Mouse (Mus musculus): Measurements from ENCODE around the gene Acer1. TPM values are rescaled to one million over a fixed set of nuclear protein-coding genes. Genes with fewer than 3 reads are reported as not detected.

Gene Acer1
- polyA plus RNA-seq, 1 experiment from 2014 or later, result not detected

DNA sequence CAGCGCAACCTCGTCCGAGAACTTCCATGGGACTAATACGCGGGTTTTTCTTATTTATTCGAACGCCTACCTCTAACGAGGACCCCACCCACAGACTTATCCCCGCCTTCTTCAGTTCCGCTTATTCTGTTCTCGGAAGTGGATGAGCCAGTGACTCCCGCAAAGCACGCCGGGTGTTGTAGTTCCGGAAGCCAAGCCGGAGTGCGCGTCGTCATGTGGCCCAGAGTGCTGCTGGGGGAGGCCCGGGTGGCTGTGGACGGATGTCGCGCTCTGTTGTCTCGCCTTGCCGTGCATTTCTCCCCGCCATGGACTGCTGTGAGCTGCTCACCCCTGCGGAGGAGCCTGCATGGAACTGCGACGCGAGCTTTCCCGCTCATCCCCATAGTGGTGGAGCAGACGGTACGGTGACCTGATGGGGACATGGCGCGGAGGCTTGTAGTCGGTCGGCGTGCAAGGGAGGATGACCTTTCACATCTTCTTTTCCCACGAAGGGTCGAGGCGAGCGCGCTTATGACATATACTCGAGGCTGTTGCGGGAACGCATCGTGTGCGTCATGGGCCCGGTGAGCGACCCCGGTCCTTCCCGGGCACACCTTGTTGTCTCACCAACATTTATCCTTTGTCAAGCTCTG, 8.3 kb upstream of the Acer1 start, which contains the start of gene Clpp:
Clpp (plus strand) TSS at position 191 of the 632 bp plus-strand sequence.
- under 1% methylated on average over 52 of the region's 52 CpGs for WGBS
- Histone ChIP-seq H3K9ac (ENCODE audit: low read depth, low read length) (peak within 1 kb of the TSS; percentile 83), H3K4me1 (ENCODE audit: control insufficient read depth, insufficient read depth, low read depth, low read length) (peaks cover 9% of the 10 kb centered on the region), H3K4me2 (ENCODE audit: low read length) (peak within 1 kb of the TSS; percentile 56), H3K36me3 (ENCODE audit: control insufficient read depth, insufficient read depth, low read length) (peaks cover 22% of the 10 kb centered on the region), H3K27me3 (replicated peaks; ENCODE audit: control insufficient read depth, insufficient read depth, low read length) (no peaks in the 10 kb centered on the region), H3K27ac (ENCODE audit: low read depth, low read length) (peak within 1 kb of the TSS; percentile 88), H3K9me3 (ENCODE audit: control insufficient read depth, low read length) (no peaks in the 10 kb centered on the region), H3K4me3 (ENCODE audit: low read length) (peak within 1 kb of the TSS; percentile 75)
- peak; percentile 98 for ATAC-seq

DNA sequence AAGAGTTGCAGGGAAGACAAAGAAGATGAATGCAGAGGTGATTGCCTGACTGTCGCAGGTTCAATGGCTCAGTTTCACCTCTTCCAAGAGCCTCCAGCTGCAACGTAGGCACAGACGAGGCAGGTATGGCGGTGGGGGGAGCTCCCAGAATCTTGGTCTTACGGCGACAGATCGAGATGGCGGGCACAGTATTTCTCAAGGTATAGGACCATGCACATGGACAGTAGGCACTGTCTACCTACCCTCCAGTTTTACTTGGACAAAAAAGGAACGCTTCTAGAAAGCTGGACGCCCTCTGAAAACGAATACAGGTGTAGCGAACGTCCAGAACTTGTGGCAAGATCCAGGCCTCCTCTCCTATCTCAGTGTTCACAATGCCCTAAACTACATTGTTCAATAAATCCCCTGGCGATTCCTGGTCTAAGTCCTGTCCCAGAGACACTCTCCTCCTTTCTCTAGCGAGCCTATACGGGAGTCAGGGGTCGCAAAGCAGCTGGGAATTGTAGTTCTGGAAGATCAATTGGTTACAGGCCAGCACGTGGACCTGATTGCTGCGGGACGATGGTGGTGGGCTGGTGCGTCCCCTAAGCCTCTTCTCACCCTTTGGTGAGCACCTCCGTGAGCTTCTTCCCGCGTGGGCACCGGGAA, 7.7 kb upstream of the Acer1 start:
- 2% methylated on average over 25 of the region's 25 CpGs for WGBS
- H3K27ac ChIP-seq (ENCODE audit: low read depth, low read length), result peak overlapping the region; percentile 88
- ATAC-seq, result peak; percentile 95

DNA sequence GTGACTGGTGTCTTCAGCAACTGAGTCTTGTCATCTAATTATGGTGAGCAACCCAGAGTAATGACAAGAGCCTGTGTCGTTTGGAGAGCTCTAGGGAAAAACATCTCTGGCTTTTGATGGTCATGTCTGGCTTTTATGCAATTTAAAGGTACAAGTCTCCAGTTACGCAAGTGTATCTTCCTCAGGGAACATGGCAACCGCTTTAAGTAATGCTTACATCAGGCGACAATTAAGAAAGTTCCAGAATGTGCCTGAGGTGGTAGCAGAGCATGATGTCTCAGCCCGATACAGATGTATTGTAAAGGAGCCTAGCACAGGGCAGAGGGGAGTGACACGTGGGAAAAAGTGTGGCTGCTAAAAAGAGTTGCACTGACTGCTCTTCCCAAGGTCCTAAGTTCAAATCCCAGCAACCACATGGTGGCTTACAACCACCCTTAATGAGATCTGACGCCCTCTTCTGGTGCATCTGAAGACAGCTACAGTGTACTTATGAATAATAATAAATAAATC, 7.0 kb upstream of the Acer1 start:
- peaks cover 13% of the 10 kb centered on the region for H3K36me3 ChIP-seq (ENCODE audit: control insufficient read depth, insufficient read depth, low read length)
- no peak overlapping the region for H3K9ac ChIP-seq (ENCODE audit: low read depth, low read length)
- WGBS, result 66% methylated on average over 7 of the region's 7 CpGs
- H3K27me3 ChIP-seq (replicated peaks; ENCODE audit: control insufficient read depth, insufficient read depth, low read length), result no peaks in the 10 kb centered on the region
- no peaks in the 10 kb centered on the region for H3K9me3 ChIP-seq (ENCODE audit: control insufficient read depth, low read length)
- ATAC-seq, result no peak
- peak overlapping the region; percentile 56 for H3K4me2 ChIP-seq (ENCODE audit: low read length)
- H3K27ac ChIP-seq (ENCODE audit: low read depth, low read length), result peak overlapping the region; percentile 88
- H3K4me3 ChIP-seq (ENCODE audit: low read length), result peak overlapping the region; percentile 75
- peaks cover 9% of the 10 kb centered on the region for H3K4me1 ChIP-seq (ENCODE audit: control insufficient read depth, insufficient read depth, low read depth, low read length)

More for the DNA sequence above, 7.7 kb upstream of the Acer1 start:
- Histone ChIP-seq H3K27me3 (replicated peaks; ENCODE audit: control insufficient read depth, insufficient read depth, low read length) (no peaks in the 10 kb centered on the region), H3K4me2 (ENCODE audit: low read length) (peak overlapping the region; percentile 56), H3K4me3 (ENCODE audit: low read length) (peak overlapping the region; percentile 75), H3K4me1 (ENCODE audit: control insufficient read depth, insufficient read depth, low read depth, low read length) (peaks cover 9% of the 10 kb centered on the region), H3K9me3 (ENCODE audit: control insufficient read depth, low read length) (no peaks in the 10 kb centered on the region), H3K9ac (ENCODE audit: low read depth, low read length) (peak overlapping the region; percentile 83), H3K36me3 (ENCODE audit: control insufficient read depth, insufficient read depth, low read length) (peaks cover 16% of the 10 kb centered on the region)

DNA sequence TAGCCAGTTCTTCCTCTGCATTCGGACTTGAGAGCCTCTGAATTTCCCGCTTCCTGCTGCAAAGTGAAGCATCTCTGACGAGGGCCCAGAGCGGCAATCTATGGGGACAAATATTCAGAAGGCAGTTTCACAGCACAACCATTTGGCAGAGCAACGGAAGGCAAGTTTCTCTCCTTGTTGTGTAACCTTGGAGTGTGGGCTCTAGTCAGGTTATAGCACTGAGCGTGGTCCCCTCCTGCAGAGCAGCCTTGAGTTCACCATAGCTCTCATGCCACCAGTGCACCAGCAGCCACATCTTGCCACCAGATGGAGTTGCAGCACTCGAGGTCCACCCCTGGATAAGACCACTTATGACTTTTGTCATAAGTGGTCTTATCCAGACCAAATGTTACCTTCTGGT, 6.5 kb upstream of the Acer1 start:
- no peak overlapping the region for H3K27ac ChIP-seq (ENCODE audit: low read depth, low read length)
- no peak for ATAC-seq
- no peak overlapping the region for H3K9ac ChIP-seq (ENCODE audit: low read depth, low read length)
- no peak overlapping the region for H3K4me2 ChIP-seq (ENCODE audit: low read length)
- no peaks in the 10 kb centered on the region for H3K27me3 ChIP-seq (replicated peaks; ENCODE audit: control insufficient read depth, insufficient read depth, low read length)
- H3K4me1 ChIP-seq (ENCODE audit: control insufficient read depth, insufficient read depth, low read depth, low read length), result peaks cover 9% of the 10 kb centered on the region
- 87% methylated on average over 7 of the region's 7 CpGs for WGBS
- no peak overlapping the region for H3K4me3 ChIP-seq (ENCODE audit: low read length)
- no peaks in the 10 kb centered on the region for H3K9me3 ChIP-seq (ENCODE audit: control insufficient read depth, low read length)
- H3K36me3 ChIP-seq (ENCODE audit: control insufficient read depth, insufficient read depth, low read length), result peaks cover 8% of the 10 kb centered on the region

DNA sequence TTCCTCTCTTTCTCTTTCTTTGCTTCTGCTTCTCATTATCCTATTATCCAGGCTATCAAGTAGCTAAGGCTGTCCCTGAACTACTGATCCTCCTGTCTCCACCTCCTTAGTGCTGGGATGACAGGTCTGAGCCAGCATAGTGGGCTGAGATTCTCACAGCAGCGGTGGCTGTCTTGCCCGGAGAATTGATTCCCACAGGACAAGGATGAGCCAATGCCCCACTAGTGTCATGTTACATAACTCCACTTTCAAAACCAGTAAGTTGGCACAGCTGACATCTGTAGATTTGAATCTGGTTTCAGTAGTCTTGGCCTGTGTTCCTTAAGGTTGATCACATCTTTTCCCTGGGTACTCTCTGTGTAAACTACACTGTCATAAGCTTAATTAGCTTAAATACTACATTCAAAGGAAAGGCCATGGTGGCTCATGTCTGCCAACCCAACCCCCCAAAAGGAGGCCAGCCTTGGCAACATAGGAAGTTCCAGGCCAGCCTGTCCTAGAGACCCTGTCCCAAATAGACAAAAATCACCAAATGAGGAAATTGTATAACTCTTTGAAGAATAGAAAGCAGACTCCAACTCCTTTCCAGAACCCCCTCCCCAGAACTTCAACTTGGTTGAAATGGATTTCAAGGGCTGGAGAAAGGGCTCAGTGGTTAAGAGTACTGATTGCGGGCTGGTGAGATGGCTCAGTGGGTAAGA, 4.3 kb upstream of the Acer1 start:
- H3K36me3 ChIP-seq (ENCODE audit: control insufficient read depth, insufficient read depth, low read length), result no peaks in the 10 kb centered on the region
- H3K9me3 ChIP-seq (ENCODE audit: control insufficient read depth, low read length), result no peaks in the 10 kb centered on the region
- H3K4me1 ChIP-seq (ENCODE audit: control insufficient read depth, insufficient read depth, low read depth, low read length), result peaks cover 5% of the 10 kb centered on the region
- H3K4me3 ChIP-seq (ENCODE audit: low read length), result no peak overlapping the region
- no peaks in the 10 kb centered on the region for H3K27me3 ChIP-seq (replicated peaks; ENCODE audit: control insufficient read depth, insufficient read depth, low read length)
- 83% methylated on average over 3 of the region's 3 CpGs for WGBS
- no peak overlapping the region for H3K4me2 ChIP-seq (ENCODE audit: low read length)
- no peak for ATAC-seq
- H3K9ac ChIP-seq (ENCODE audit: low read depth, low read length), result no peak overlapping the region
- no peak overlapping the region for H3K27ac ChIP-seq (ENCODE audit: low read depth, low read length)

- 73% methylated on average over 3 of the region's 3 CpGs for WGBS
- H3K4me3 ChIP-seq (ENCODE audit: low read length), result no peak overlapping the region
- no peaks in the 10 kb centered on the region for H3K4me1 ChIP-seq (ENCODE audit: control insufficient read depth, insufficient read depth, low read depth, low read length)
- H3K27ac ChIP-seq (ENCODE audit: low read depth, low read length), result no peak overlapping the region
- H3K27me3 ChIP-seq (replicated peaks; ENCODE audit: control insufficient read depth, insufficient read depth, low read length), result no peaks in the 10 kb centered on the region
- no peaks in the 10 kb centered on the region for H3K9me3 ChIP-seq (ENCODE audit: control insufficient read depth, low read length)
- no peaks in the 10 kb centered on the region for H3K36me3 ChIP-seq (ENCODE audit: control insufficient read depth, insufficient read depth, low read length)
- H3K4me2 ChIP-seq (ENCODE audit: low read length), result no peak overlapping the region
- ATAC-seq, result no peak
- no peak overlapping the region for H3K9ac ChIP-seq (ENCODE audit: low read depth, low read length)
Measured at GRCm38 (mm10) chr17:56985656-56986055, 3.7 kb upstream of the Acer1 start.

GRCm38 (mm10) chr17:56984886-56985285, 3.0 kb upstream of the Acer1 start:
- H3K9me3 ChIP-seq (ENCODE audit: control insufficient read depth, low read length), result no peaks in the 10 kb centered on the region
- WGBS, result 83% methylated on average over 9 of the region's 9 CpGs

GRCm38 (mm10) chr17:56981049-56981448, 877 bp downstream of the Acer1 start:
- Histone ChIP-seq H3K4me2 (ENCODE audit: low read length) (no peak overlapping the region), H3K9me3 (ENCODE audit: control insufficient read depth, low read length) (no peaks in the 10 kb centered on the region), H3K27me3 (replicated peaks; ENCODE audit: control insufficient read depth, insufficient read depth, low read length) (no peaks in the 10 kb centered on the region), H3K4me3 (ENCODE audit: low read length) (no peak overlapping the region), H3K9ac (ENCODE audit: low read depth, low read length) (no peak overlapping the region), H3K36me3 (ENCODE audit: control insufficient read depth, insufficient read depth, low read length) (no peaks in the 10 kb centered on the region), H3K27ac (ENCODE audit: low read depth, low read length) (no peak overlapping the region), H3K4me1 (ENCODE audit: control insufficient read depth, insufficient read depth, low read depth, low read length) (no peaks in the 10 kb centered on the region)
- 84% methylated on average over 7 of the region's 7 CpGs for WGBS
- ATAC-seq, result no peak

More at GRCm38 (mm10) chr17:56984886-56985285, 3.0 kb upstream of the Acer1 start:
- H3K4me3 ChIP-seq (ENCODE audit: low read length), result no peak overlapping the region
- no peak overlapping the region for H3K4me2 ChIP-seq (ENCODE audit: low read length)
- H3K4me1 ChIP-seq (ENCODE audit: control insufficient read depth, insufficient read depth, low read depth, low read length), result no peaks in the 10 kb centered on the region
- no peak overlapping the region for H3K27ac ChIP-seq (ENCODE audit: low read depth, low read length)
- no peak overlapping the region for H3K9ac ChIP-seq (ENCODE audit: low read depth, low read length)
- no peak for ATAC-seq
- no peaks in the 10 kb centered on the region for H3K27me3 ChIP-seq (replicated peaks; ENCODE audit: control insufficient read depth, insufficient read depth, low read length)
- H3K36me3 ChIP-seq (ENCODE audit: control insufficient read depth, insufficient read depth, low read length), result no peaks in the 10 kb centered on the region

DNA sequence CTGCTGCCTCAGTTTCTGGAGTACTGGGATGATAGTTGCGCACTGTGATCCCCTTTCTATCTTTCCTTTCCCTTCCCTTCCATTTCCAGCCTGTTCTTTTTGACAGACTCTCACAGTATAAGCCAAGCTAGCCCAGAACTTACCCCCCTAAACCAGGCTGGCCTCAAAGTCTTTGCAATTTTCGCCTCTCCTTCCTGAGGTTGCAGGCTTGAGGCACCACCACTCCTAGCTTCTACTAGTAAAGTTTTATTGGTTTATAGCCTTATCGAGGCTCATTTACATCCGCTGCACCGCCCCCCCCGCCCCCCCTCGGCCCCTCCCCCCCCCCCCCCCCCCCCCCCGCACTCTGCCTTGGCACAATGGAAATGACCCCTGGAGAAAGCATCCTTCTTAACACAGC, 2.4 kb downstream of the Acer1 start:
- WGBS, result 30% methylated on average over 7 of the region's 8 CpGs

More for the DNA sequence above, 2.4 kb downstream of the Acer1 start:
- ATAC-seq, result no peak
- H3K9ac ChIP-seq (ENCODE audit: low read depth, low read length), result no peak overlapping the region
- no peaks in the 10 kb centered on the region for H3K4me1 ChIP-seq (ENCODE audit: control insufficient read depth, insufficient read depth, low read depth, low read length)
- H3K27ac ChIP-seq (ENCODE audit: low read depth, low read length), result no peak overlapping the region
- no peaks in the 10 kb centered on the region for H3K9me3 ChIP-seq (ENCODE audit: control insufficient read depth, low read length)
- H3K27me3 ChIP-seq (replicated peaks; ENCODE audit: control insufficient read depth, insufficient read depth, low read length), result no peaks in the 10 kb centered on the region
- H3K4me2 ChIP-seq (ENCODE audit: low read length), result no peak overlapping the region
- no peak overlapping the region for H3K4me3 ChIP-seq (ENCODE audit: low read length)
- H3K36me3 ChIP-seq (ENCODE audit: control insufficient read depth, insufficient read depth, low read length), result no peaks in the 10 kb centered on the region
